In the genomic region with DNA sequence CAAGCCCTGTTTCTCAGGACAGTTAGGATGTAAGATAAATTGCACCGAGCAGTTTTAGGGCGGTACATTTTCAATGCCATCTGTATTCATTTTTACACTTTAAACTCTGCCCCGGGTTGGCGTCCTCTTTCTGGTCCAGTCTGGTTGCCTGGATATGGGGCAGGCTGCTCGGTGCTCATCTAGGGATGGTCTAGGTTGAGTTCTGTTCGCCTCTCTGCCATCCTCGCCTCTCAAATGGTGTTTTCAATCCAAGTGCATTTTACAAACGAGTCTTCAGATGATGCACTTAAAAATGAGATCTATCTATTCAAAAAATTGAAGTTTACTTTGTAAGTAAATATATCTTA, we compare ENCODE assay signal across 9 mouse cellular contexts. TPM values are rescaled to one million over a fixed set of nuclear protein-coding genes. Genes with fewer than 3 reads are reported as not detected.
DNase-seq lines count a peak whose midpoint lies in the region; ATAC-seq and TF ChIP-seq lines count a peak whose summit lies in the region.
"Had no signal": no experiment of that assay in that cellular context is flagged by ENCODE, and none has a peak within 500 bp of the region (broad histone marks: within the 10 kb centered on the region; RNA-seq: fewer than 3 reads in every experiment).

No protein-coding gene starts in this region.

- intact Hi-C loops in gastrocnemius, postnatal 14 days (cut with DNase I; ENCODE audit: low total_unique reads) = no loop called here

- no peak for TF ChIP-seq CTCF in embryonic fibroblast, embryonic 13.5 days (IDR thresholded peaks at IDR 0.05; ENCODE audit: borderline replicate concordance, insufficient read depth, low read length)

- 0 out of 2 replicates have a peak overlapping the region, but pooled peaks have one; percentile 44 for H3K27ac ChIP-seq in lung, embryonic 15.5 days
- H3K27ac ChIP-seq in embryonic fibroblast, embryonic 13.5 days (ENCODE audit: insufficient read depth, low read length) = no peak overlapping the region
- peak overlapping the region; percentile 76 for H3K27ac ChIP-seq in limb, embryonic 10.5 days
- peak overlapping the region; percentile 61 for H3K27ac ChIP-seq in neural tube, embryonic 15.5 days (replicated peaks)

- H3K4me2 ChIP-seq in lung, embryonic 15.5 days = peak overlapping the region; percentile 97
- peak overlapping the region; percentile 94 for H3K4me2 ChIP-seq in neural tube, embryonic 15.5 days

- no peaks in the 10 kb centered on the region for H3K9me3 ChIP-seq in lung, embryonic 15.5 days
- no peaks in the 10 kb centered on the region for H3K9me3 ChIP-seq in limb, embryonic 10.5 days (replicated peaks)
- no peaks in the 10 kb centered on the region for H3K9me3 ChIP-seq in neural tube, embryonic 15.5 days (replicated peaks)

- WGBS in lung, embryonic 15.5 days = 6% methylated on average over 8 of the region's 8 CpGs
- WGBS in limb, embryonic 10.5 days = 7% methylated on average over 8 of the region's 8 CpGs
- WGBS in neural tube, embryonic 15.5 days = 5% methylated on average over 8 of the region's 8 CpGs

- H3K27me3 ChIP-seq in lung, embryonic 15.5 days = no peaks in the 10 kb centered on the region
- no peaks in the 10 kb centered on the region for H3K27me3 ChIP-seq in limb, embryonic 10.5 days (ENCODE audit: low read depth, poor library complexity, severe bottlenecking)
- H3K27me3 ChIP-seq in neural tube, embryonic 15.5 days (replicated peaks) = no peaks in the 10 kb centered on the region

- peak overlapping the region; percentile 74 for H3K4me3 ChIP-seq in lung, embryonic 15.5 days
- H3K4me3 ChIP-seq in embryonic fibroblast, embryonic 13.5 days (ENCODE audit: insufficient read depth, low read length) = peak overlapping the region; percentile 66
- H3K4me3 ChIP-seq in limb, embryonic 10.5 days = peak overlapping the region; percentile 79
- peak overlapping the region; percentile 76 for H3K4me3 ChIP-seq in neural tube, embryonic 15.5 days (replicated peaks)

- H3K9ac ChIP-seq in lung, embryonic 15.5 days = peak overlapping the region; percentile 68
- peak overlapping the region; percentile 65 for H3K9ac ChIP-seq in neural tube, embryonic 15.5 days (replicated peaks)

- no peak for ATAC-seq in lung, embryonic 15.5 days (ENCODE audit: borderline replicate concordance, extremely low read depth, low FRiP score, low TSS enrichment)
- peak; percentile 52; the same call in 1 of the 2 replicates for ATAC-seq in neural tube, embryonic 15.5 days (ENCODE audit: low FRiP score)

- H3K4me1 ChIP-seq in lung, embryonic 15.5 days = no peaks in the 10 kb centered on the region
- H3K4me1 ChIP-seq in embryonic fibroblast, embryonic 13.5 days (ENCODE audit: control insufficient read depth, insufficient read depth, low read length) = no peaks in the 10 kb centered on the region
- peaks cover 11% of the 10 kb centered on the region; the same call in 1 of the 2 replicates for H3K4me1 ChIP-seq in limb, embryonic 10.5 days
- peaks cover 5% of the 10 kb centered on the region; the same call in 1 of the 2 replicates for H3K4me1 ChIP-seq in neural tube, embryonic 15.5 days

- no peaks in the 10 kb centered on the region for H3K36me3 ChIP-seq in lung, embryonic 15.5 days
- H3K36me3 ChIP-seq in limb, embryonic 10.5 days = no peaks in the 10 kb centered on the region
- H3K36me3 ChIP-seq in neural tube, embryonic 15.5 days = no peaks in the 10 kb centered on the region

- no peak for TF ChIP-seq POLR2A in embryonic fibroblast, embryonic 13.5 days (IDR thresholded peaks at IDR 0.05; ENCODE audit: low read depth, low read length)

- DNase-seq in lung, postnatal 14 days = no peak
- DNase-seq in limb, embryonic 10.5 days (ENCODE audit: low spot score) = no peak
- no peak for DNase-seq in layer of hippocampus, adult 11-12 months (ENCODE audit: low spot score)
- DNase-seq in gastrocnemius, postnatal 14 days = no peak
- DNase-seq in thymus, postnatal 36 days = no peak

RNA-seq across cellular contexts. Expression of gene Fbxl21, which starts 0.5 kb away (rescaled TPM):
- polyA plus RNA-seq in lung, embryonic 15.5 days (2015; fragmentation: Nextera tagmentation; extraction: Ambion mirVana) = 1.7 and 1.8 TPM in 2 replicates
- polyA plus RNA-seq in embryonic fibroblast, embryonic 13.5 days (2011; ENCODE audit: insufficient read length, low read depth, missing spikeins) = 2.1 and 3.0 TPM in 2 replicates
- 1.1 and 1.4 TPM in 2 replicates for polyA plus RNA-seq in limb, embryonic 10.5 days (2016; fragmentation: Nextera tagmentation; extraction: Ambion mirVana)
- polyA plus RNA-seq in neural tube, embryonic 15.5 days (2015; fragmentation: Nextera tagmentation; extraction: Ambion mirVana) = 3.0 and 4.4 TPM in 2 replicates
- under 1 TPM in 1 of 2 experiments, not detected in 1; 0.14 TPM for total RNA-seq in gastrocnemius, postnatal 14 days (2021)

RNA-seq across cellular contexts. Expression of gene Lect2, which starts 25.5 kb away (rescaled TPM):
- 0.53 TPM in 1 of 2 replicates, not detected in the other for polyA plus RNA-seq in lung, embryonic 15.5 days (2015; fragmentation: Nextera tagmentation; extraction: Ambion mirVana)
- polyA plus RNA-seq in embryonic fibroblast, embryonic 13.5 days (2011; ENCODE audit: insufficient read length, low read depth, missing spikeins) = not detected in 2 replicates
- not detected in 2 replicates for polyA plus RNA-seq in limb, embryonic 10.5 days (2016; fragmentation: Nextera tagmentation; extraction: Ambion mirVana)
- 0.37 TPM in 1 of 2 replicates, not detected in the other for polyA plus RNA-seq in neural tube, embryonic 15.5 days (2015; fragmentation: Nextera tagmentation; extraction: Ambion mirVana)
- total RNA-seq in gastrocnemius, postnatal 14 days (2021) = not detected

RNA-seq across cellular contexts. Expression of gene Il9, which starts 40.7 kb away (rescaled TPM):
- polyA plus RNA-seq in lung, embryonic 15.5 days (2015; fragmentation: Nextera tagmentation; extraction: Ambion mirVana) = not detected in 2 replicates
- polyA plus RNA-seq in embryonic fibroblast, embryonic 13.5 days (2011; ENCODE audit: insufficient read length, low read depth, missing spikeins) = not detected in 2 replicates
- not detected in 2 replicates for polyA plus RNA-seq in limb, embryonic 10.5 days (2016; fragmentation: Nextera tagmentation; extraction: Ambion mirVana)
- polyA plus RNA-seq in neural tube, embryonic 15.5 days (2015; fragmentation: Nextera tagmentation; extraction: Ambion mirVana) = not detected in 2 replicates
- total RNA-seq in gastrocnemius, postnatal 14 days (2021) = not detected
- polyA plus RNA-seq: brain, embryonic 14.5 days had no signal
